ENCODE assay signal across 25 mouse cellular contexts in genomic region chrX:162102802-162103434, GRCm38 (mm10). TPM values are rescaled to one million over a fixed set of nuclear protein-coding genes. Genes with fewer than 3 reads are reported as not detected.
A peak's percentile ranks its signal among the peaks of the same experiment; 100 is the strongest.
DNase-seq lines count a peak whose midpoint lies in the region; ATAC-seq and TF ChIP-seq lines count a peak whose summit lies in the region.
"Had no signal": no experiment of that assay in that cellular context is flagged by ENCODE, and none has a peak within 500 bp of the region (broad histone marks: within the 10 kb centered on the region; RNA-seq: fewer than 3 reads in every experiment).

No protein-coding gene starts in this region.

- TF ChIP-seq CTCF in lung, adult 2 months (IDR thresholded peaks at IDR 0.05; ENCODE audit: insufficient read depth, low read length): no peak

- H3K4me3 ChIP-seq in lung, adult 2 months (replicated peaks; ENCODE audit: extremely low read depth, low read depth, low read length): no peak overlapping the region
- H3K4me3 ChIP-seq: embryonic facial prominence, embryonic 13.5 days; layer of hippocampus, adult 2 months; limb, embryonic 15.5 days; midbrain, embryonic 15.5 days; neural tube, embryonic 15.5 days; stomach, embryonic 15.5 days had no signal

- no peak for ATAC-seq in inflammation-experienced regulatory T-cells, adult 6 months
- ATAC-seq: forebrain, embryonic 16.5 days; hindbrain, postnatal 0 days; liver, postnatal 0 days; midbrain, embryonic 15.5 days had no signal

- peak; percentile 66 for DNase-seq in kidney, adult 11 months
- DNase-seq in kidney, postnatal 4 days: no peak
- peak; percentile 6 to 34 for DNase-seq in lung, adult 18-20 months
- DNase-seq in lung, adult 2 months: no peak
- peak; percentile 2 for DNase-seq in lung, postnatal 14 days
- no peak for DNase-seq in urinary bladder, postnatal 25 days (ENCODE audit: low spot score)
- DNase-seq in heart, adult 8-10 months (ENCODE audit: low spot score): no peak
- DNase-seq: adrenal gland, postnatal 14 days; cerebellum, adult 11 months; cerebellum, postnatal 10 days; gastrocnemius, postnatal 36 days; layer of hippocampus, postnatal 36 days; liver, postnatal 0 days; thymus, adult 2 months had no signal

- no peak for TF ChIP-seq POLR2A in lung, adult 2 months (IDR thresholded peaks at IDR 0.05; ENCODE audit: borderline replicate concordance, extremely low read depth, low read depth, low read length)

- WGBS in lung, adult 2 months: 43% methylated on average over 3 of the region's 3 CpGs

- no peaks in the 10 kb centered on the region; the same call in 1 of the 2 replicates for H3K4me1 ChIP-seq in lung, adult 2 months (ENCODE audit: control insufficient read depth, insufficient read depth, low read length)
- H3K4me1 ChIP-seq: embryonic facial prominence, embryonic 13.5 days; limb, embryonic 15.5 days; midbrain, embryonic 15.5 days; neural tube, embryonic 15.5 days; stomach, embryonic 15.5 days had no signal

RNA-seq across cellular contexts. Expression of gene Nhs, which starts 56.6 kb away (rescaled TPM):
- 0.33 and 0.35 TPM in 2 replicates for polyA plus RNA-seq in lung, adult 2 months (2012; rRNA removed)
- polyA plus RNA-seq in inflammation-experienced regulatory T-cells, adult 6 months (2017; shearing (Covaris generic)): not detected
- total RNA-seq in heart, adult 8-10 months (2022): under 1 TPM; 0.29 to 0.53 (median 0.47) TPM
- total RNA-seq: hematopoietic stem cell, adult 5-6 weeks; megakaryocyte-erythroid progenitor cell, adult 5-6 weeks had no signal

Comparison
In these comparisons a context has a peak if more than half of its experiments do, and no peak if none do; other contexts are left out.
1. DNase-seq: peak in kidney, adult 11 months (single experiment), lung, adult 18-20 months (2 of 2) and lung, postnatal 14 days (single experiment); none in kidney, postnatal 4 days (0 of 2), lung, adult 2 months (single experiment), urinary bladder, postnatal 25 days (single experiment) and heart, adult 8-10 months (single experiment).